Mouse (Mus musculus) limb, embryonic 13.5 days (tissue): ENCODE data around the gene Mthfsd. TPM values are rescaled to one million over a fixed set of nuclear protein-coding genes. Genes with fewer than 3 reads are reported as not detected.
A peak's percentile ranks its signal among the peaks of the same experiment; 100 is the strongest.

ENCODE experiments used
- ATAC-seq: fragments of 200-750 bp; cut with Nextera tagmentation; 2 replicates; pipeline ENCODE4 v1.8.0; 2017; ENCODE audit warnings: low read depth, moderate number of reproducible peaks, moderate TSS enrichment; ENCODE audit not compliant: low FRiP score
- H3K27ac ChIP-seq: fragments of 300-500 bp; sonication (generic); 2 replicates; pipeline ENCODE4 v1.5.1; 2015; ENCODE audit warnings: inconsistent platforms, mild to moderate bottlenecking, moderate library complexity
- H3K27me3 ChIP-seq: fragments of 300-500 bp; sonication (generic); 2 replicates; pipeline ENCODE4 v1.6.1; 2015; ENCODE audit warnings: mild to moderate bottlenecking, inconsistent platforms
- H3K36me3 ChIP-seq: fragments of 300-500 bp; sonication (generic); 2 replicates; pipeline ENCODE4 v1.6.1; 2015; ENCODE audit warnings: inconsistent platforms, mild to moderate bottlenecking, moderate library complexity
- H3K4me1 ChIP-seq: fragments of 300-500 bp; sonication (generic); 2 replicates; pipeline ENCODE4 v1.6.1; 2015; ENCODE audit warnings: inconsistent platforms
- H3K4me2 ChIP-seq: fragments of 300-500 bp; sonication (generic); replicated peaks from 2 replicates; pipeline ENCODE4 v1.6.1; 2015; ENCODE audit warnings: inconsistent platforms, mild to moderate bottlenecking, moderate library complexity
- H3K4me3 ChIP-seq: fragments of 300-500 bp; sonication (generic); 2 replicates; pipeline ENCODE4 v1.5.1; 2015; ENCODE audit warnings: moderate library complexity, mild to moderate bottlenecking, inconsistent platforms
- H3K9ac ChIP-seq: fragments of 300-500 bp; sonication (generic); 2 replicates; pipeline ENCODE4 v1.6.1; 2015; ENCODE audit warnings: mild to moderate bottlenecking, inconsistent platforms
- H3K9me3 ChIP-seq: fragments of 300-500 bp; sonication (generic); 2 replicates; pipeline ENCODE4 v1.6.1; 2016; ENCODE audit warnings: inconsistent platforms
- WGBS: fragments of 180-500 bp; shearing (Covaris S2); methylation state at CpG from one replicate; pipeline ENCODE4 v1.1.7; 2015; 5-methylcytosine and 5-hydroxymethylcytosine counted together
- polyA plus RNA-seq: library from polyadenylated mRNA; unstranded; fragments of >200 nt; fragmentation: Nextera tagmentation; extraction: Ambion mirVana; gene quantifications from 2 replicates; pipeline ENCODE4 v1.2.1, GENCODE M21; 2015

The Mthfsd gene
- polyA plus RNA-seq, 1 experiment from 2014 or later, result 65.4 TPM

- 1% methylated on average over 26 of the region's 30 CpGs for WGBS
- no peak for ATAC-seq
- Histone ChIP-seq H3K4me3 (peak overlapping the region; percentile 56), H3K9ac (no peak overlapping the region; the same call in 1 of the 2 replicates), H3K36me3 (no peaks in the 10 kb centered on the region), H3K27me3 (peaks cover 99% of the 10 kb centered on the region), H3K4me2 (peak overlapping the region; percentile 99), H3K27ac (no peak overlapping the region), H3K4me1 (peaks cover 42% of the 10 kb centered on the region), H3K9me3 (no peaks in the 10 kb centered on the region)
These were observed 23.2 kb downstream of the Mthfsd start for GRCm38 (mm10) chr8:121085011-121085410.

GRCm38 (mm10) chr8:121084210-121084951 is 23.8 kb downstream of the Mthfsd start, which contains the start of gene Foxf1:
Gene Foxf1, plus strand, starts transcription at chr8:121084386.
- H3K4me1 ChIP-seq, result peaks cover 40% of the 10 kb centered on the region
- peaks cover 99% of the 10 kb centered on the region for H3K27me3 ChIP-seq
- peak within 1 kb of the TSS; percentile 99 for H3K4me2 ChIP-seq
- no peak within 1 kb of the TSS for H3K27ac ChIP-seq
- ATAC-seq, result peak; percentile 9; the same call in 1 of the 2 replicates
- no peaks in the 10 kb centered on the region for H3K36me3 ChIP-seq
- H3K4me3 ChIP-seq, result peak within 1 kb of the TSS; percentile 56
- under 1% methylated on average over 48 of the region's 83 CpGs for WGBS
- H3K9me3 ChIP-seq, result no peaks in the 10 kb centered on the region
- H3K9ac ChIP-seq, result peak within 1 kb of the TSS; percentile 63

- H3K27me3 ChIP-seq, result peaks cover 99% of the 10 kb centered on the region
- WGBS, result 2% methylated on average over 13 of the region's 27 CpGs
- H3K9ac ChIP-seq, result peak overlapping the region; percentile 63
- no peaks in the 10 kb centered on the region for H3K9me3 ChIP-seq
- peaks cover 36% of the 10 kb centered on the region for H3K4me1 ChIP-seq
- no peak overlapping the region for H3K27ac ChIP-seq
- no peaks in the 10 kb centered on the region for H3K36me3 ChIP-seq
- peak overlapping the region; percentile 56 for H3K4me3 ChIP-seq
- peak overlapping the region; percentile 99 for H3K4me2 ChIP-seq
- ATAC-seq, result no peak
These were observed 24.3 kb downstream of the Mthfsd start for GRCm38 (mm10) chr8:121083936-121084209.

GRCm38 (mm10) chr8:121083093-121083935 is 24.9 kb downstream of the Mthfsd start:
- peaks cover 36% of the 10 kb centered on the region for H3K4me1 ChIP-seq
- ATAC-seq, result peak; percentile 31; the same call in 1 of the 2 replicates

GRCm38 (mm10) chr8:121082218-121083092 is 25.7 kb downstream of the Mthfsd start:
- H3K36me3 ChIP-seq, result no peaks in the 10 kb centered on the region
- peak overlapping the region; percentile 99 for H3K4me2 ChIP-seq
- H3K4me3 ChIP-seq, result peak overlapping the region; percentile 56
- no peak for ATAC-seq
- H3K9ac ChIP-seq, result no peak overlapping the region
- peaks cover 99% of the 10 kb centered on the region for H3K27me3 ChIP-seq
- 1% methylated on average over 57 of the region's 57 CpGs for WGBS
- H3K27ac ChIP-seq, result no peak overlapping the region
- H3K9me3 ChIP-seq, result no peaks in the 10 kb centered on the region
- peaks cover 36% of the 10 kb centered on the region for H3K4me1 ChIP-seq

More at GRCm38 (mm10) chr8:121083093-121083935, 24.9 kb downstream of the Mthfsd start:
- Histone ChIP-seq H3K9me3 (no peaks in the 10 kb centered on the region), H3K4me3 (peak overlapping the region; percentile 56), H3K4me2 (peak overlapping the region; percentile 99), H3K27ac (no peak overlapping the region), H3K27me3 (peaks cover 99% of the 10 kb centered on the region), H3K36me3 (no peaks in the 10 kb centered on the region), H3K9ac (peak overlapping the region; percentile 54)
- WGBS, result under 1% methylated on average over 89 of the region's 89 CpGs

- ATAC-seq, result no peak
- no peak overlapping the region for H3K4me3 ChIP-seq
- H3K27me3 ChIP-seq, result peaks cover 99% of the 10 kb centered on the region
- H3K36me3 ChIP-seq, result no peaks in the 10 kb centered on the region
- H3K4me2 ChIP-seq, result no peak overlapping the region
- H3K27ac ChIP-seq, result no peak overlapping the region
- no peaks in the 10 kb centered on the region for H3K9me3 ChIP-seq
- WGBS, result 3% methylated on average over 7 of the region's 7 CpGs
- no peak overlapping the region for H3K9ac ChIP-seq
- peaks cover 36% of the 10 kb centered on the region for H3K4me1 ChIP-seq
These were observed 26.8 kb downstream of the Mthfsd start for GRCm38 (mm10) chr8:121081398-121081797.

- Histone ChIP-seq H3K27me3 (peaks cover 99% of the 10 kb centered on the region), H3K4me3 (peak overlapping the region; percentile 13; the same call in 1 of the 2 replicates), H3K4me1 (peaks cover 36% of the 10 kb centered on the region), H3K27ac (no peak overlapping the region), H3K36me3 (no peaks in the 10 kb centered on the region), H3K4me2 (0 out of 2 replicates have a peak overlapping the region, but pooled peaks have one; percentile 28), H3K9ac (no peak overlapping the region), H3K9me3 (no peaks in the 10 kb centered on the region; the same call in 1 of the 2 replicates)
- WGBS, result under 1% methylated on average over 49 of the region's 49 CpGs
- ATAC-seq, result no peak
These were observed 27.7 kb downstream of the Mthfsd start for GRCm38 (mm10) chr8:121080361-121081090.

- Histone ChIP-seq H3K27ac (no peak overlapping the region), H3K9ac (no peak overlapping the region), H3K4me3 (no peak overlapping the region), H3K4me1 (peaks cover 36% of the 10 kb centered on the region), H3K4me2 (no peak overlapping the region), H3K36me3 (no peaks in the 10 kb centered on the region), H3K9me3 (no peaks in the 10 kb centered on the region; the same call in 1 of the 2 replicates), H3K27me3 (peaks cover 99% of the 10 kb centered on the region)
- no peak for ATAC-seq
- WGBS, result 6% methylated on average over 12 of the region's 12 CpGs
These were observed 28.2 kb downstream of the Mthfsd start for GRCm38 (mm10) chr8:121079944-121080343.

GRCm38 (mm10) chr8:121079201-121079600 is 29.0 kb downstream of the Mthfsd start:
- no peak for ATAC-seq
- Histone ChIP-seq H3K36me3 (no peaks in the 10 kb centered on the region), H3K27ac (no peak overlapping the region), H3K4me3 (no peak overlapping the region), H3K9me3 (no peaks in the 10 kb centered on the region; the same call in 1 of the 2 replicates), H3K4me1 (peaks cover 32% of the 10 kb centered on the region), H3K27me3 (peaks cover 99% of the 10 kb centered on the region), H3K4me2 (no peak overlapping the region), H3K9ac (no peak overlapping the region)
- WGBS, result 3% methylated on average over 7 of the region's 7 CpGs

- Histone ChIP-seq H3K27me3 (peaks cover 99% of the 10 kb centered on the region), H3K36me3 (no peaks in the 10 kb centered on the region), H3K4me2 (no peak overlapping the region), H3K4me3 (no peak overlapping the region), H3K9ac (no peak overlapping the region), H3K4me1 (peaks cover 28% of the 10 kb centered on the region), H3K9me3 (no peaks in the 10 kb centered on the region; the same call in 1 of the 2 replicates), H3K27ac (no peak overlapping the region)
- ATAC-seq, result no peak
- 4% methylated on average over 14 of the region's 14 CpGs for WGBS
These were observed 29.5 kb downstream of the Mthfsd start for GRCm38 (mm10) chr8:121078721-121079120.

- no peaks in the 10 kb centered on the region for H3K36me3 ChIP-seq
- peaks cover 99% of the 10 kb centered on the region for H3K27me3 ChIP-seq
- no peaks in the 10 kb centered on the region; the same call in 1 of the 2 replicates for H3K9me3 ChIP-seq
- WGBS, result 18% methylated on average over 7 of the region's 7 CpGs
- no peak for ATAC-seq
- no peak overlapping the region for H3K27ac ChIP-seq
- no peak overlapping the region for H3K4me3 ChIP-seq
- peaks cover 27% of the 10 kb centered on the region for H3K4me1 ChIP-seq
- H3K4me2 ChIP-seq, result no peak overlapping the region
- H3K9ac ChIP-seq, result no peak overlapping the region
These were observed 31.6 kb downstream of the Mthfsd start for GRCm38 (mm10) chr8:121076555-121076954.
